Mouse (Mus musculus) macrophage (primary cell): ENCODE measurements around the gene Adgrf2. TPM values are rescaled to one million over a fixed set of nuclear protein-coding genes. Genes with fewer than 3 reads are reported as not detected.

Experiments
- H3K27ac ChIP-seq: fragments of 350-480 bp; formaldehyde crosslinking; 2 replicates; pipeline ENCODE4 v1.9.0; 2021
- H3K36me3 ChIP-seq: fragments of 350-480 bp; formaldehyde crosslinking; 2 replicates; pipeline ENCODE4 v1.9.0; 2021; ENCODE audit errors: inconsistent target
- H3K4me3 ChIP-seq: fragments of 350-480 bp; formaldehyde crosslinking; 2 replicates; pipeline ENCODE4 v1.9.0; 2021; ENCODE audit errors: inconsistent target
- H3K79me2 ChIP-seq: fragments of 350-480 bp; formaldehyde crosslinking; 2 replicates; pipeline ENCODE4 v1.9.0; 2021; ENCODE audit errors: inconsistent target
- WGBS: methylation state at CpG from one replicate; pipeline ENCODE4 v1.1.7; 2026; ENCODE audit warnings: inconsistent platforms; ENCODE audit not compliant: missing documents; 5-methylcytosine and 5-hydroxymethylcytosine counted together
- polyA plus RNA-seq: library from polyadenylated mRNA; stranded (reverse); fragments of 250-400 nt; gene quantifications from 3 replicates; pipeline ENCODE4 v1.2.4, GENCODE M21; 2018; ENCODE audit warnings: inconsistent platforms

Gene Adgrf2
- polyA plus RNA-seq, 1 experiment from 2014 or later = not detected

DNA sequence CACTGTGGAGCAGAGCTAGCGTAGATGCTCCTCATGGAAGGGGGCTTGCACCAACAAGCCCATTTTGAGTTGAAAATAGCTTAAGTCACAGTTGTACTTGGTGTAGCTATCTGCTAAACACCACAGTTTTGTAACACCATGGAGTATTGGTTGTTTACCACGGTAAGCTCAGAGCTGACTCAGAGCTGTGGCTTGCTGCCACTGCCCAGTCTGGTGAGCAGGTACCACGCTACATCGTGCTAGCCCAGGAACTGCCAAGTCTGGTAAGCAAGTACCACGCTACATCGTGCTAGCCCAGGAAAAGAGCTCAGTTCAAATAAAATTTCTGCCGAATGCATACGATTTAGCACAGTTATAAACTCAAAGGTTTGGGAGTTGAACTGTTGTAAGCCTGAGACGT is 39.8 kb downstream of the Adgrf2 start:
- WGBS = 87% methylated on average over 9 of the region's 9 CpGs
- Histone ChIP-seq H3K79me2 (no peaks in the 10 kb centered on the region), H3K27ac (no peak overlapping the region), H3K4me3 (no peak overlapping the region), H3K36me3 (no peaks in the 10 kb centered on the region)

DNA sequence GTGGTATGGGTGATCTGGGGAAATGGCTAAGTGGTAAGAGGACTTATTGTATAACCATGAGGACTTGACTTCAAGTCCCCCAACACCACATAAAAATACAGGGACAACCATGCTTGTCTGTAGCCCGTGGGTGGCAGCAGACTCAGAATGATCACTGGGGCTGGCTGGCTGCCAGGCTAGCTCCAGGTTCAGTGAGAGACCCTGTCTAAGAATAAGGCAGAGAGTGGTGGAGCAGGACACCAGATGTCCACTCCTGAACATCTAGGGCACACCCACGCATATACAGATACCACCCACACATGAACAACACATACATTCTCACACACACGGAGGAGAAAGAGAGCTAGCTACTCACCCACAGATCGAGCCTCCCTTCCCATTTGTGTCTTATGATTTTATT is 47.2 kb downstream of the Adgrf2 start:
- Histone ChIP-seq H3K27ac (no peak overlapping the region), H3K4me3 (no peak overlapping the region), H3K36me3 (no peaks in the 10 kb centered on the region), H3K79me2 (no peaks in the 10 kb centered on the region)
- 81% methylated on average over 4 of the region's 4 CpGs for WGBS

- Histone ChIP-seq H3K79me2 (no peaks in the 10 kb centered on the region), H3K4me3 (no peak within 1 kb of the TSS), H3K36me3 (no peaks in the 10 kb centered on the region), H3K27ac (no peak within 1 kb of the TSS)
- 87% methylated on average over 10 of the region's 10 CpGs for WGBS
Observed at GRCm38 (mm10) chr17:42692136-42692535, 49.8 kb downstream of the Adgrf2 start, which contains the start of gene Adgrf4. Gene Adgrf4, minus strand, starts transcription at chr17:42692284.

GRCm38 (mm10) chr17:42690531-42690930 is 51.4 kb downstream of the Adgrf2 start:
- 88% methylated on average over 8 of the region's 8 CpGs for WGBS
- H3K27ac ChIP-seq = no peak overlapping the region
- H3K4me3 ChIP-seq = no peak overlapping the region
- H3K36me3 ChIP-seq = no peaks in the 10 kb centered on the region
- no peaks in the 10 kb centered on the region for H3K79me2 ChIP-seq

Other genes starting within 250 kb of the Adgrf2 start
- not detected in 3 replicates for gene Opn5, start 130.8 kb downstream of the Adgrf2 start, polyA plus RNA-seq
- gene Adgrf4, start 49.9 kb downstream of the Adgrf2 start, polyA plus RNA-seq = not detected in 3 replicates
- 25.5 to 31.0 TPM (median 28.7 TPM) in 3 replicates for gene Cd2ap, start 134.5 kb upstream of the Adgrf2 start, polyA plus RNA-seq